Mouse (Mus musculus): ENCODE results near the gene Anks1b. TPM values are rescaled to one million over a fixed set of nuclear protein-coding genes. Genes with fewer than 3 reads are reported as not detected.

The Anks1b gene
- polyA plus RNA-seq, 1 experiment from 2014 or later: 0.46 TPM

GRCm38 (mm10) chr10:89995621-89996428, 122.5 kb downstream of the Anks1b start:
- no peak for DNase-seq (ENCODE audit: low spot score)
- Histone ChIP-seq H3K4me1 (no peaks in the 10 kb centered on the region), H3K9me3 (replicated peaks) (no peaks in the 10 kb centered on the region), H3K27me3 (ENCODE audit: low read depth, poor library complexity, severe bottlenecking) (no peaks in the 10 kb centered on the region), H3K27ac (no peak overlapping the region), H3K36me3 (no peaks in the 10 kb centered on the region), H3K4me3 (no peak overlapping the region)
- 77% methylated on average over 6 of the region's 6 CpGs for WGBS

GRCm38 (mm10) chr10:90003980-90004729, 130.8 kb downstream of the Anks1b start:
- DNase-seq (ENCODE audit: low spot score): no peak
- 93% methylated on average over 3 of the region's 3 CpGs for WGBS
- no peaks in the 10 kb centered on the region for H3K4me1 ChIP-seq

GRCm38 (mm10) chr10:90004882-90005281, 131.6 kb downstream of the Anks1b start:
- 97% methylated on average over 9 of the region's 9 CpGs for WGBS
- no peaks in the 10 kb centered on the region for H3K36me3 ChIP-seq
- H3K4me1 ChIP-seq: no peaks in the 10 kb centered on the region
- no peaks in the 10 kb centered on the region for H3K27me3 ChIP-seq (ENCODE audit: low read depth, poor library complexity, severe bottlenecking)
- no peak overlapping the region for H3K27ac ChIP-seq
- H3K4me3 ChIP-seq: no peak overlapping the region
- DNase-seq (ENCODE audit: low spot score): no peak
- no peaks in the 10 kb centered on the region for H3K9me3 ChIP-seq (replicated peaks)

More at GRCm38 (mm10) chr10:90003980-90004729, 130.8 kb downstream of the Anks1b start:
- Histone ChIP-seq H3K9me3 (replicated peaks) (no peaks in the 10 kb centered on the region), H3K4me3 (no peak overlapping the region), H3K27me3 (ENCODE audit: low read depth, poor library complexity, severe bottlenecking) (no peaks in the 10 kb centered on the region), H3K27ac (no peak overlapping the region), H3K36me3 (no peaks in the 10 kb centered on the region)

GRCm38 (mm10) chr10:90033037-90033436, 159.7 kb downstream of the Anks1b start:
- no peak overlapping the region for H3K4me3 ChIP-seq
- no peak for DNase-seq (ENCODE audit: low spot score)
- WGBS: 85% methylated on average over 14 of the region's 14 CpGs

GRCm38 (mm10) chr10:90043287-90043686, 170.0 kb downstream of the Anks1b start:
- Histone ChIP-seq H3K36me3 (no peaks in the 10 kb centered on the region), H3K4me3 (no peak overlapping the region), H3K27me3 (ENCODE audit: low read depth, poor library complexity, severe bottlenecking) (no peaks in the 10 kb centered on the region), H3K4me1 (no peaks in the 10 kb centered on the region), H3K9me3 (replicated peaks) (no peaks in the 10 kb centered on the region), H3K27ac (no peak overlapping the region)
- WGBS: 78% methylated on average over 5 of the region's 5 CpGs
- DNase-seq (ENCODE audit: low spot score): no peak

More at GRCm38 (mm10) chr10:90033037-90033436, 159.7 kb downstream of the Anks1b start:
- Histone ChIP-seq H3K27me3 (ENCODE audit: low read depth, poor library complexity, severe bottlenecking) (no peaks in the 10 kb centered on the region), H3K36me3 (no peaks in the 10 kb centered on the region), H3K9me3 (replicated peaks) (no peaks in the 10 kb centered on the region), H3K27ac (no peak overlapping the region), H3K4me1 (no peaks in the 10 kb centered on the region)

- H3K36me3 ChIP-seq: no peaks in the 10 kb centered on the region
- H3K27ac ChIP-seq: no peak overlapping the region
These were observed 170.5 kb downstream of the Anks1b start for GRCm38 (mm10) chr10:90043773-90044172.

GRCm38 (mm10) chr10:90044229-90044628, 170.9 kb downstream of the Anks1b start:
- 92% methylated on average over 8 of the region's 8 CpGs for WGBS
- no peak for DNase-seq (ENCODE audit: low spot score)
- H3K36me3 ChIP-seq: no peaks in the 10 kb centered on the region

More at GRCm38 (mm10) chr10:90043773-90044172, 170.5 kb downstream of the Anks1b start:
- no peaks in the 10 kb centered on the region for H3K4me1 ChIP-seq
- H3K9me3 ChIP-seq (replicated peaks): no peaks in the 10 kb centered on the region
- 69% methylated on average over 2 of the region's 2 CpGs for WGBS
- DNase-seq (ENCODE audit: low spot score): no peak
- no peak overlapping the region for H3K4me3 ChIP-seq
- H3K27me3 ChIP-seq (ENCODE audit: low read depth, poor library complexity, severe bottlenecking): no peaks in the 10 kb centered on the region

GRCm38 (mm10) chr10:90068651-90069050, 195.3 kb downstream of the Anks1b start:
- Histone ChIP-seq H3K27me3 (ENCODE audit: low read depth, poor library complexity, severe bottlenecking) (no peaks in the 10 kb centered on the region), H3K4me3 (no peak overlapping the region), H3K4me1 (no peaks in the 10 kb centered on the region), H3K27ac (no peak overlapping the region), H3K9me3 (replicated peaks) (no peaks in the 10 kb centered on the region), H3K36me3 (no peaks in the 10 kb centered on the region)
- 81% methylated on average over 4 of the region's 4 CpGs for WGBS
- DNase-seq (ENCODE audit: low spot score): no peak

More at GRCm38 (mm10) chr10:90044229-90044628, 170.9 kb downstream of the Anks1b start:
- Histone ChIP-seq H3K9me3 (replicated peaks) (no peaks in the 10 kb centered on the region), H3K4me1 (no peaks in the 10 kb centered on the region), H3K27me3 (ENCODE audit: low read depth, poor library complexity, severe bottlenecking) (no peaks in the 10 kb centered on the region), H3K27ac (no peak overlapping the region), H3K4me3 (no peak overlapping the region)

GRCm38 (mm10) chr10:90077930-90078329, 204.6 kb downstream of the Anks1b start:
- Histone ChIP-seq H3K4me1 (no peaks in the 10 kb centered on the region), H3K9me3 (replicated peaks) (no peaks in the 10 kb centered on the region), H3K27ac (no peak overlapping the region), H3K36me3 (no peaks in the 10 kb centered on the region), H3K4me3 (no peak overlapping the region), H3K27me3 (ENCODE audit: low read depth, poor library complexity, severe bottlenecking) (no peaks in the 10 kb centered on the region)
- DNase-seq (ENCODE audit: low spot score): no peak
- WGBS: 88% methylated on average over 9 of the region's 9 CpGs

GRCm38 (mm10) chr10:90081151-90081550, 207.8 kb downstream of the Anks1b start:
- 51% methylated on average over 3 of the region's 3 CpGs for WGBS
- Histone ChIP-seq H3K27me3 (ENCODE audit: low read depth, poor library complexity, severe bottlenecking) (no peaks in the 10 kb centered on the region), H3K36me3 (no peaks in the 10 kb centered on the region), H3K4me1 (no peaks in the 10 kb centered on the region), H3K4me3 (no peak overlapping the region), H3K27ac (no peak overlapping the region), H3K9me3 (replicated peaks) (no peaks in the 10 kb centered on the region)
- DNase-seq (ENCODE audit: low spot score): no peak

- no peak overlapping the region for H3K27ac ChIP-seq
- H3K27me3 ChIP-seq (ENCODE audit: low read depth, poor library complexity, severe bottlenecking): no peaks in the 10 kb centered on the region
- no peaks in the 10 kb centered on the region for H3K36me3 ChIP-seq
- no peaks in the 10 kb centered on the region for H3K9me3 ChIP-seq (replicated peaks)
- H3K4me1 ChIP-seq: no peaks in the 10 kb centered on the region
- DNase-seq (ENCODE audit: low spot score): no peak
- 28% methylated on average over 7 of the region's 7 CpGs for WGBS
- no peak overlapping the region for H3K4me3 ChIP-seq
These were observed 208.3 kb downstream of the Anks1b start for GRCm38 (mm10) chr10:90081630-90082029.

GRCm38 (mm10) chr10:90093877-90094276, 220.6 kb downstream of the Anks1b start:
- H3K27ac ChIP-seq: no peak overlapping the region
- H3K9me3 ChIP-seq (replicated peaks): no peaks in the 10 kb centered on the region
- no peaks in the 10 kb centered on the region for H3K36me3 ChIP-seq
- H3K4me1 ChIP-seq: no peaks in the 10 kb centered on the region
- WGBS: 82% methylated on average over 6 of the region's 6 CpGs
- no peaks in the 10 kb centered on the region for H3K27me3 ChIP-seq (ENCODE audit: low read depth, poor library complexity, severe bottlenecking)
- DNase-seq (ENCODE audit: low spot score): no peak
- no peak overlapping the region for H3K4me3 ChIP-seq

- 71% methylated on average over 5 of the region's 5 CpGs for WGBS
- Histone ChIP-seq H3K27ac (no peak overlapping the region), H3K9me3 (replicated peaks) (no peaks in the 10 kb centered on the region), H3K4me3 (no peak overlapping the region), H3K36me3 (no peaks in the 10 kb centered on the region), H3K4me1 (no peaks in the 10 kb centered on the region), H3K27me3 (ENCODE audit: low read depth, poor library complexity, severe bottlenecking) (no peaks in the 10 kb centered on the region)
- DNase-seq (ENCODE audit: low spot score): no peak
These were observed 239.4 kb downstream of the Anks1b start for GRCm38 (mm10) chr10:90112662-90113061.

Measured in limb, embryonic 10.5 days (tissue).